Mouse (Mus musculus) kidney, adult 8-10 months (tissue): ENCODE measurements around the gene Cers6.

ENCODE experiments used
- DNase-seq, 2 experiments: peaks; one replicate each; pipeline ENCODE4 v3.0.0; 2022

Cers6 gene

DNA sequence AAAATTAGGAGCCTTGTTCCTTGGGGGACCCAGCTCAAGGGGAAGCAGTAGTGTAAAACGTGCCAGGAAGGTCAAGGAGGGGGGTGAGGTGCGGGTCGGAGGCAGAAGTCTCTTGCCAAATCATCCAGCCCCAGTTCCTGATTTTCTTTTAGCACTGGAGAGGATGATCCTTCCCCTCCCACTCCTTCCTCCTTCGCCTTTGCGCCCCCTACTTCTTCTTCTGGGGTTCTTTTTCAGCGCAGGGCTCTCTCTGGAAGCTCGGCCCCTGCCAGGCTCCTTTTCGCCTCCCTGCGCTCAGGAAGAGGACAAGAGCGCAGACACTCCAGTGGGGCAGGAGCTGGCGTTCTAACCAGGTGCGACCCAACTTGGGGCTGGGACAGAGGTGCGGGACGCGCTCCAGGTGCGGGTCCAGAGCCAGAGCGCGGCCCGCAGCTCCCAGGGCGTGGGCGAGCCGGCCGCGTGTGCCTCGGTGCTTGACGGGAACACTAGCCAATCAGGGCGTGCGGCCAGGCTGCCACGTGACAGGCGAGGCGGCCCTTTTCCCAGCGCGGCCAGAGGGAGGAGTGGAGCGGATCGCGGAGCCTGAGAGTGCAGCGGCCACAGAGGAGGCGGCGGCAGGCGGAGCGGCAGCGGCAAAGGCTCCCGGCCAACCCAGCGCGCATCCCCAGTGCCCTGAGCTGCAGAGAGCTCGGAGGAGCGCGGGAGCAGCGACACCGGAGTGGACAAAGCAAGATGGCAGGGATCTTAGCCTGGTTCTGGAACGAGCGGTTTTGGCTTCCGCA, at the start of gene Cers6:
Gene Cers6 (plus strand): TSS at position 538 of the 782 bp plus-strand sequence.
- DNase-seq, result peak; percentile 96 to 97

DNA sequence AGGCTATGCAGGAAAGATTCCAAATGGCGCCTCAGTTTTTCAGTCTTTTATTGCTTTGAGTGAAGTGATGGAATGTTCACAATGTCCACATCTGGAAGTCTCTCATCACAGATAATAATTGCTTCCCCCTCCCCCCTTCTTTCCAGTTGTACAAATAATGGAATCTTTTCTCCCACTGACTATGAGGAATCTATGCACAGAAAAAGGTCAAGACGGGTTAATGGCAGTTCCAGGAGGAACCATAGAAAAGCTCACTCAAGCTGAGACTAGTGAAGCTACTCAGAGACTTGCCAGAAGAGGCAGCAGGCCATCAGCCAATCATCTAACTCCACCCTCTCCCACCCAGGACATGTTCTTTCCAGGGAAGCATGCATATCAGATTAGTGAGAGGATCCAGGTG, 46.8 kb upstream of the Cers6 start:
- no peak for DNase-seq

DNA sequence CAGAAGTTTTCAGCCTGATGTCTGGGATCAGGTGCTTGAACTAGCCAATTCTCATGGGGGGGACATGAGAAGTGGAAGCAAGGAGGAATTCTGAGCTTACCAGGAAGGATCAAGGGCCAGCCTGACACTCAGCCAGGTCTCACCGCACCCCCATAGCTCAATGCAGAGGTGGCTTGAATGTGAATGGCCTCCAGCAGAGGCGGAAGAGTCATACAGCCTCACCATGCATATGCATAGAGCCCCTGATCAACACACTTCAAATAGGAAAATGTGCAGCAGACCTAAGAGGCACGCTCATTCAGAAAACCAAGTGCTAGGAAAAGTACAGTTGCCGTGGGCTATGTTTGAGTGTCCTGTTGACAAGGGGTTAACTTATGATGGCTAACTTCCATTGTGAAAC, 42.2 kb upstream of the Cers6 start:
- no peak for DNase-seq

DNA sequence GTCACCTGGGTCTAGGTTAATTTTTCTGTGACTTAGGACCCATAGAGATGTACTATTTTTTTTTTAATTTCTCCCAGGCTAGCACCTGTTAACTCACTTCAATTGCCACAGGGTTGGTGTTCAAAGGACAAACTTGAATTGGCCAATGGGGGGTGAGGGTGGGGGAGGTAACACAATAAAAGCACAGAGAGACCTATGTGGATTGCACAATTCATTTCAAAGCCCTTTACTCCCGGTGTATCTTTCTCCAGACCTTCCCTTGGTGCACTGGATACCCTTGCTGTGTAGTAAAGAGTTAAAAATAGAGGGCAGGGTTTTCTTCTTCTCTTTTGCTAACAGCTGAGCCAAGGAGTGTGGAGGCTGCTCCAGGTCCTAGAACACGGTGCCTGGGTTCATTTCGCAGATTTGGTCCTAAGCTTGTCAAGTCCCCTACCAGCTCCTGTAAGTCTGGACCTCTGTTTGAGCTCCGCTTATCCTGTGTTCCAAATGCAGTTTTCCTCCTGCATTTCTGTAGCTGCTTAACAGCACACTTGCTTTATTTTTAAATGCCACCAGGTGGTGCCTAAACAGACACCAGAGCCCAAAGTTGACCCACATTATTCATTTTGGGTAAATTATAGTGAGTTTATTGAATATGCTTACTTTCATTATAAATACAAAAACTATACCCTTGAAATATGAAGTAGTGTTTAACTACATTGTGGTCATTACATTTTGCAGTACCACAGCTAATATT, 38.9 kb upstream of the Cers6 start:
- DNase-seq, result peak in 1 of 2 experiments; percentile 10

DNA sequence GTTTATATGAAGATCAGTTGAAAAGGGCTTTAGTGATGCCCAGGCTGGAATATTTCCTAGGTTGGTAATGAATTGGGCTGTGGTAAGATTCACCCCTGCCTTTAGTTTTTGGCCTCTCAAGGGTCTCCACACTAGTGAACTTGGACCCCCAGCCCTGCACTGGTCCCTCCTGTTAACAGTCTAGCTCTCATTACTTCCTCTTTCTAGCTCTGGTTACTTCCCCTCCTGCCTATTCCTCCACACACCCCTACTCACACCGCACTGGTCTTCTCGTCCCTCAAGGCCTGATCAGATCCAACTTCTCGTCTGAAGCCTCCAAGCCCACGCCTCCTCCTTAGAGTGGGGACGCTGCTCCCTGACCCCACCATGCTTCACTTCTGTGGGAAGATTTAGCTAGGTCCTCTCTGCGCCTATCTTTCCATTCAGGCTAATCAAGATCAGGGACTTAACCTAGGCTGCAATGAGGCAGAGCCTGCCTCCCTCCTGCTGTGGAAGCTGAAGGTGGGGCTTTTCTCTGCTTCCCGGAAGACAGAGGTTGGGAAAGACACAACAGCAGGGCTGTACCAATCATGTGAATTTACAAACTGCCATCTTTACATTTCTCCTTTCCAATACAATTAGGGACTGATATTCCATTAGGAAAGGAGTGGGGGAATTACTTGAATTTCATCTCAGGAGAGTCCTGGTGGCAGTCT, 35.8 kb upstream of the Cers6 start:
- DNase-seq, result no peak

DNA sequence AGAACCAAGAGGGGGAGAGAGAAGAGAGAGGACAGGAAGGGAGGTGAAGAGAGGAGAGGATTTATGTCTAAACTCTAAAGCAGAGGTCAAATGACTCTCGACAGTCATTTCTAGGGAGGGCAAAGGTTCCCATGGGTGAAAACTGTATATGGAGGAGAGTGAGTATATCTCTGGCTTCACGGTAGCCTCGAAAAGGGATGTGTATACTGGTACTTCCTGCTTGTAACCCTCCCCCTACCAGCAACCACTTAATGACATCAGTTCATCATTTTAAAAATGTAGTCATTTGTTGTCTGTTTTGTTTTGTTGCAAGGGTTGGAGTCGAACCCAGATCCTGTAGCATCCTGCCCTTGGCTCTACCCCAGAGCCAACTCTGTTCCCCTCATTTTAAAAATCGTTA, 17.9 kb upstream of the Cers6 start:
- DNase-seq, result no peak

DNA sequence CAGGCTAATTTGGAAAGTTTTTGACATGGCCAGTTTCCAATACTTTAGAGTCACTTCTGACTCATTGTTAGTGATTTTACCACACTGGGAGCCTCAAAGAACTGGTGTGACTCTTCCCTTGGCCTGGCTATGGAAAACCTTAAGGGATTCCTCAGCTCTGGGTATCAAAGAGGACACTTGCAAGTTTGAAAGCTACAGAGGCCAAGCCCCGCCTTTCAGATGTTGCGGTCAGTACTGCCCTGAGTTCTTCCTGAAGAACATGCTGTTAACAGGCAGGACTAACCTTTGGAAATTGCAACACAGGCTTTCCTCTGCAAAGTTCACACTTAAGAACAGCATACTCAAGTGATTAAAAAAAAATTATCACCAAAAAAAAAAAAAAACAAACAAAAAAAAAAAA, 16.7 kb upstream of the Cers6 start:
- DNase-seq, result peak; percentile 69

DNA sequence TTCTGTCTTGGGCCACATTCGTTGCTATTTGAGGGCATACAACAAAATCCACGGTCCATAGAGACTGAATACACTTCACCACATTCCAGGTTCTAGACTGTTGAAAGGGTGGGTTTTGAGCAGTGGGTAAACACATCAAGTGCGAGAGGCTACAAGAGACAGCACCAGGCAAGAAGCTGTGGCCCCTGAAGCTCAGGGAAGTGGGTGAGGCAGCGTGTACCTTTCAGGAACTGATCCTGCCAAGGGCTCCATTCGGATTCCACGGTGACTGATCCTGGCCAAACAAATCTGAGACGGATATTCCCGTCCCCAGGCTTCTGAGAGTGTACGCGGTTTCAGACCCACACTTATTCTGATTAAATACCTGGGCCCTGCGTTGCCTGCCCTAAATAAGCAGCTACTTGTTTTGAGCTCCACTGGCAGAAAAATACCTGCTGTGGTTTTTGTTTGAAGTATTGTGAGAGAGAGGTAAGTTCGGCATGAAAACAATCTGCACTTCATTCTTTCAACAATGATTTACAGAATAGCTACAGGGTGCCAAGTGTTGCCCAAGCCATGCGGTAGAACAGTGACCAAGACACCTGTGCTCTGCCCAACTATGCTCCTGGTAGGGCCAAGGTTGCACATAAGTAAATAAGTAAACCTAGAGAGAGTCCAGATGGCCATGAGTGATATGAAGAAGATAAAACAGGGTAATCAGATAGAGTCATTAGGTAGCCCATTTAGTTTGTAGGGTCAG, 16.1 kb upstream of the Cers6 start:
- peak; percentile 81 to 87 for DNase-seq

DNA sequence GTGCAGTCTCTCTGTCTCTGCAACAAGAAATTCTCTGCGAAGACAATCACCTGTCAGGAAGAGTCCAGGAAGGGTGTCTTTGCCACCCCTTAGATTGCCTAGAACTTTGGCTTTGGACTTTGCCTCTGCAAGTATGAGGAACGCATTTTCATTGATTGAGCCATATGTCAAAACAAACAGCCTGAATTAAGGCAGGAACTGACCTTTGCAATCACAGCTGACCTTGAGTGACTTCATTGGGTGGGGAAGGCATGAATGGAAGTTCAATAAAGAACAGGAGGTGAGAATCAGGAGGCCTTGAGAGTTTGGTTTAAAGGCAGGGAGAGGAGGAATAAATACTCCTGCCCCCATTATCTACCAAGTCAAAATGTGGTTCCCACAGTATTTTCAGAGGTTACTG, 850 bp upstream of the Cers6 start:
- no peak for DNase-seq

DNA sequence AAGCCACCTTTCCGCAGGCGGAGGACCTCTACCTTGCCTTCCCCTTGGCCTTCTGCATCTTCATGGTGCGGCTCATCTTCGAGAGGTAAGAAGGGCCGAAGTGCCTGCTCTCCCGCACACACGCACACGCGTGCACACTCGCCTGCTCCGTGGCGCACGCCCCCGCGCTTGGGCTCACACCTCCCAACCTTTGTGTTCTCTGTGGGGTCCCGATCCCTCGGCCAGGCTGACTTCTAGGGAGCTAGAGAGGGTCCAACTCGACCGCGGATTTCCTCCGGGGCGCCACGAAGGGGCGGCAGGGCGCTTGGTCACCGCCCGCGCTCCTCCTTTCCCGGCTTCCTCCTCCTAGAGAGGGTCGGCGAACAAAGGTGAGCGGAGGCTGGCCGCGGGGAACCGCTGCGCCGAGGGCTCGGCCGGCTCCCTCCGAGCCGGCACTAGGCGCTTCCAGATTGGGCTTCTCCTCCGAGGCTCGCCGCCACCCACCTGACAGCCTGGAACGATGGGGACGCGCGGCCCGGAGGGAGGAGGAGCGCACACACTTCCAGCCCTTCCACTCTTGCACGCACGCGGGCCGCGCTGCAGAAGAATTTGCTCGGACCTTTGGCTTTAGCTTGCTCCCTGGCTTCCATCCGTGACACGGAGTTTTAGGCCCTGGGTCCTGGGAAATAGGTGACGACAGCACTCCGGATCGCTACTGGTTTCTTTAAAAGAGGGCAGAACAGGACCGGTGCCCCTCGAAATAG, 651 bp downstream of the Cers6 start:
- peak; percentile 41 to 50 for DNase-seq

DNA sequence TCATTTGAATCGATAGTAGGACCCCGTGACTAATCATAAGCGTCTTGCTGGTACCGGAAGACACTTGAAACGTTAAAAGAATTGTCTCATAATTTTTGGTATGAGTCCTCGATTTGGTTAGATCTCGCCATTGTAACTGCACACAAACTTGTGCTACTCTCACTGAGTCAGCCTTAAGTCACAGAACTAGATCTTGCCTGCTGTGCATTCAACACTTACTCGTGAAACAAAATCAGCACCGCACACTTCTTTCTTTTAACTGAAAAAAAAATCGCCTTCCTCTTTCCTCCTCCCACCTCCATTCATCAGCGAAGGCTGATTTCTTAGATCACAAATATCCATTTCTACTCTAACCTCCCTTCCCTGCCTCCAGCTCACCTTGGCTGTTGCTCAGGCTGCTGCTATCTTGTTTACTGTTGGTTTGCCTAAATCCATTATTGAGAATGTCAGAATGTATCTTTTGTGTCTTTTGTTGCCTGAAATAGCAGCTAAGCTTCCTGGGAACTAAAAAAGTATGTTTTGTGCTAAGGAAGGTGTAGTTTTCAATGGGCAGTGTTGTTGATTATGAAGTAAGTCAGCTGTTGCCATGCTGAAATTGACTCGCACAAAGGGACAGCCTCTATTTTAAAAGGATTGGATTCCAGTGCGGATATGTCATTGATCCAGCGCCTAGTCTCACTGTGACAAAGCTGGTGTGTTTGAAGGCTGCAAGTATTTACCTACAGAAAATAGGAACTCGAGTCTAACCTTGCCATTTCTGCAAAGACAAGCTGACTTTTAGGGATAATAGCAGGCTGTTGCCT, 1.4 kb downstream of the Cers6 start:
- no peak for DNase-seq

DNA sequence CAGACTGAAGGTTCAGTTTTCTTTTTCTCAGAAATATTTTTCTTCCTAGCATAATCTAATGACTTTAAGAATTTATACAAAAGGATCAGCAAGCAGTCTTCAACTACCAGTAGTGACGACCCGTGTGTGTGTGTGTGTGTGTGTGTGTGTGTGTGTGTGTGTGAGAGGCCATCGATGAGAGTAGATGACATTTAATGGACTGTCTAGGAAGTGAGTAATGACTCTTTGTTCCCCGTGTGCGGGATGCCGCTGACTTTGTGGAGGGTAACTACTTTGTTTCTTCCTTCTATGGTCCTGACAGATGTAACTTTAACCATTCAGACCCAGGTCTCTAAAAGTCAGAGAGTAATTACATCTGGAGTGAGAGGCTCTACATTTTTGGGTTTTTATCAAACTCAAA, 2.3 kb downstream of the Cers6 start:
- DNase-seq, result no peak

DNA sequence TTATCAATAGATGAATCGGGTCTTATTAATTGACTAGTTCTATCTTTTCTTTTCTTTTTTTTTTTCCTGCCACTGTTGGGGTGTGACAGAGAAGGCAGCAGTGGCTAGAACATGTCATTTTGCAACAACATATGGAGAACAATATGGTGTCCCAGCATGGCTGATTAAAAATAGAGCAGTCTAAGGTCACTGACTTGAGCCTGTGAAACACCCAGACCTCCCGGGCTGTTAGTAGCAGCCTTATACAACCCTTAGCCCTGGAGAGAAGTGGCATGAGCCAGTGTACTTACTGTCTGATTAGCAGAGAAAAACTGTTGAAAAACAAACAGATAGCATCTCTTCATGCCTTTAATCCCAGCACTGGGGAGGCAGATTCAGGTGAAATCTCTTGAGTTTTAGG, 3.1 kb downstream of the Cers6 start:
- DNase-seq, result no peak

DNA sequence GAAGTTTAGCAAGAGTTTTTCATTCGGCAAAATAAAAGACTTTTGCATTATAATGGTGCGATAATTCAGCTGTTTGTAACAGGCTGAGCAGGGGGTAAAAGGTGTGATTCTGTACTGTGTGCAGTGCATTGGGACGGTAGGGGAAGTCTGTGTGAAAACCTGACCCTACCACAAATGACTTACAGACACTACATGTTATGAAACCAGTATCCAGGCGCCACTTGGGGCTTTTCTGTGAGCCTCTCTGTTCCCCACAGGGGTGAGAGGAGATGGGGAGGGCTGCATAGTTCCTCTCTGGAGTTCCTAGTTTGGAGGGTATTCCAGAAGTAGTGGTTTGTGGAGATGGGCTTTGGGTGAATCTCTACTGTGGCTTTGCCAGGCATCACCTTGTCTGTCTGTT, 5.9 kb downstream of the Cers6 start:
- no peak for DNase-seq

DNA sequence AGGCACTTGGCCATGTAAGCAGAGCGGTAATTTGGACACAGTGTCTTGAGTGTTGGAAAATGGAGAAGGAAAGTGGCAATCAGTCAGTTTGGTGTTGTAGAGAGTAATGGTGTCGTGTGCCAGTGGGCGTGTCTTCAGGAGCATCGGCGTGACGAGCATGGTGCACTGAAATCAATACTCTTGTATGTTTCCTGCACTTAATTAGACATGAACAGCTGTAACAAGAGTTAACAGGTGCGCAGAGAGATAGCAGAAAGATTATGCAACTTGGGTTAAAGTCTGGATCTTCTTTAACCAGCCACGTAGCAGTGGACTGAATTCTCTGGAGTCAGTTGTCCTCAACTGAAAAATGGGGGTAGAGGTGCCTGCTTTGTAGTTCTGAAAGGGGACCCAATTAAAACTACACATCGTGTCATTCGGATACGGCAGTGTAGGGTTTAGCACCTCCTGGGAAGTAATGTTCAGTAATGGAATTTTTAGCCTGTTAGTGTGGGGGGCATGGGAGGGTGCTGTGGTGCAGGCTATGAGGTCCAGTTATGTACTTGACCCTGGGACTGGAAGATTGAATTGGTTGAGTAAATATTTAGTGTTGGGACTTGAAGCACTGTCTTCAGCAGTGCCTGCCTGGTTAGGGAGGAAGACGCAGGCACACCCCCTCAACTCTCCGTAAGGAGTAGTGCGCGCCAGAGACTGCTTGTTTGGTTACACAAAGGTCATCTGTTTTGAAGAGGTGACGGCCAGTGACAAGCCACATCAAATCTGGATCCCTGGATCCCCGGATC, 9.9 kb downstream of the Cers6 start:
- no peak for DNase-seq

DNA sequence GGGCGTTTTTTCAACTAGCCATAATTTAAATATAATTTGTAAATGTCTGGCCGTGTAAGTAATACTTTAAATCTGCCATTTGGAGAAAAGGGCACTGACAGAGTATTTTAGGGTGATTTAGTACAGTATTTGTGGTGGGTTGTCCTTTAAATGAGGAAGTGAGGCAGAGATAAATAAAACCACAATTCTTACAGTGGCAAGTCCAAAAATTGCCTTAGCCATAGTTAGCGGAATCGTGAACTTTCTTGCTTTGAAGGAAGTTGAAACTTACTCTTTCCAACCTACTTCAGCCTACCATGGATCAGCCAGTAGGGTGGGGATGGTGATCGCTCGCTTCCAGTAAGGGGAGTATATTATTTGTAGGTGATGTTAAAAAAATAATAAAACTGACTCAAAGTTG, 11.8 kb downstream of the Cers6 start:
- no peak for DNase-seq

DNA sequence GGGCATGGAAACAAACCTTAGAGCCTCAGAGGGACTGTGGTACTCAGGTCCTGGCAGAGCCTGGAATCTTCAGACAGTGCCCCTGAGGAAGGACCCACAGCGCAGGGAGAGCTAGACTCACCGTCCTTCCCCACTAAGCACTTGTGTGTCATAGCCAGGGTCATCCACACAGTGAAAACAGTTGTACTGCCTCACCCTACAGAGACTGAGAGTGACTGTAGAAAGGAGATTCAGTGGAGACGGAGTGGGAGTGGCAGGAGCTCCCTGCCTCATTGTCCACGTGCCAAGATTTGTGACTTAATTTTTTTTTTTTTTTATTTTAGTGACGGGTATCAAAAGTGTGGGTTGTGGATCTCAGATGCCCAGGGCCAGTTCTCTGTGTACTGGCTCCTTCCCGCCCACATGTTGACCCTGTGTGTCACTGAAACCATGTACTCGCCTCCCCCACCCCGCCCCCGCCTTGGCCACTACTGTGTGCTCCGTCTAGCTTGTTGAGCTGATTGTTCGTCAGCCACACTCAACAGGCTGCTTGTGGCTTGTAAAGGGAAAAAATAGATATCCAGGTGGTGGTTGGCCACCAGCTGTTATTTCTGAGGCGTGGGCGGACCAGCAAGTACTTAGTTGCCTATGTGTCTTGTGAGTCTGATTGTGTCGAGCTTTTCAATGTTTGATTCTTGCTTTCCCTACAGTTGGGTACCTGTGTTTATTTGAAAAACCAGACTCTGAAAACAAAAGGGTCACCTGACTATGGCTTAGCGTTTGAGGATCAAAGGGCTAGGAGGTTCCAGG, 12.6 kb downstream of the Cers6 start:
- DNase-seq, result no peak

DNA sequence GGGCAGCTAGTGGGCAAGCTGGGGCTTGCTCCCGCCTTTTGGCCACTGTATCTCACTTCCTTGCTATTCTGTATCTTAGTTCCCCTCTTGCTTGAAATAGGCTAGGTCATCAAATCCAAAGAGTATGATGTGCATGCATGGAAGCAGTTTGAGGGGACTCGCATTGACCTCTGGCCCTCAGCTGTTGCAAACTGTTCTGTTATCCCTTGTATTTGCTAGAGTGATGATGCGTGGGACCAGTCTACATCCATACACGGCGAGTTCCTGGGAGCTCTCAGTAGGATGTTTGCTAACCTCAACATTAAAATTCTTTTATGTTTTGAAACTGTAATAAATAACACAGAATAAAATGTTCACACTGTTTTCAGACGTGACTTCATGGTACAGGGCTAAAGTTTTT, 13.3 kb downstream of the Cers6 start:
- no peak for DNase-seq

DNA sequence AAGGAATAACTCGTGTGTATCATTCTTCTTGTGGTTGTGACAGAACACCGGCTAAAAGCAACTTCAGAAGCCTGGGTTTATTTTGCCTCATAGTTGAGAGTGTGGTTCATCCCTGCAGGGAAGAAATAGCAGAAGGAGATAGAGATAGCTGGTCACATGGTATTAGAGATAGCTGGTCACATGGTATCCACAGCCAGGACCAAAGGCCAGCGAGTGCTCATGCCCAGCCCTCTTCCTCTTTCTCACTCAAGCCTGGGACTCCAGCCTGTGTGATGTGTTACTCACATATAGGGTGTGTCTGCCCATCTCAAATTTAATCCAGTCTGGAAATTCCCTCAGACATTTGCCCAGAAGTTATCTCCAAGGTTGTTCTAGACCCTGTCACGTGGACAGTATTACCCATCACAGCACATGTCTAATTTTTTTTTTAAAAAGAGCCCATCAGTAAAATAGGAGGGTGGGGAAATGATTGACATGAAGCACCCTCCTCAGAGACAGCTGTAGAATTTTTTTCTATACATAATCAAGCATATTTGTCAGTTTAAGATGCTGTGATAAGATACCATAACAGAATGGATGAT, 17.9 kb downstream of the Cers6 start:
- no peak for DNase-seq

DNA sequence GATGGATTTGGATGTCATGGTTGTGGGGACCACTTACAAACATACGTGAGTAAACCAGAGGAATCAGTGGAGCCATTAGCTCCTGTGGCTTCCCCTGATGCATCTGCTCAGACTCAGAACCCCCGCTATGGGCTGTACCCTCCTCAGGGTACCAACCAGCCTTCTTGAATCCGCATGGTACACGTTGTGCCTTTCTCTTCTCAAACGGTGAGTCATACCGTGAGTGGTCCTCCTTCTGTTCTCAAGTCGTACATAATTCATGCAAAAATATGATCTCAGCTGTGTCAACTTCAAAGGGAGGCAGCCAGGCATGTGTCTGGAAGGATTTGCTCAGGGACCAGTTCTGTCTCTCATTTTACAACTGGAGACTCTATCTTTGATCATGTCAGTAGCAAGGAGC, 23.3 kb downstream of the Cers6 start:
- no peak for DNase-seq
